Mouse (Mus musculus): ENCODE measurements at regions not wholly inside any gene's neighbourhood (a gene's known extent, or its start where the extent isn't known, plus 50 kb on each side); places are given as distances from the start of the nearest gene placed in this dataset.

DNA sequence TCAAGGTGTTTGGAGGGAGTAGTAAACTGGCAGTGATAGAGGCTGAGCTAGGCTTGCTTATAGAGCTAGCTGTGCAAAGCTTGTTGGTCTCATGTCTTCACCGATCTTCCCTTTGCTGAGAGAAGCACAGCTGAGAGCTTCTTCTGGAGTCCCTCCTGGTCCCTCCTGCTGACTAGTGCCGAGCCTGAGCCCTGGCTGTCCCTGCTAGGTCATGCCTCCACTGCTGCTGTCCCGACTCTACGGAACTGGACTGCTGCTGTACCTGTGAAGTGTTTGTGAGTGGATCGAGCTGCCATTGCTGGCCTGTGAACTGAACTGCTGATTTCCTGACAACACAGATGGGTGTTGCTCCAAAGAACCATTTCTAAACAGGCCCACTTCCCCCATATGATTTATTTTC is 83.0 kb upstream of the Mast4 start:
- H3K27ac ChIP-seq = no peak overlapping the region

DNA sequence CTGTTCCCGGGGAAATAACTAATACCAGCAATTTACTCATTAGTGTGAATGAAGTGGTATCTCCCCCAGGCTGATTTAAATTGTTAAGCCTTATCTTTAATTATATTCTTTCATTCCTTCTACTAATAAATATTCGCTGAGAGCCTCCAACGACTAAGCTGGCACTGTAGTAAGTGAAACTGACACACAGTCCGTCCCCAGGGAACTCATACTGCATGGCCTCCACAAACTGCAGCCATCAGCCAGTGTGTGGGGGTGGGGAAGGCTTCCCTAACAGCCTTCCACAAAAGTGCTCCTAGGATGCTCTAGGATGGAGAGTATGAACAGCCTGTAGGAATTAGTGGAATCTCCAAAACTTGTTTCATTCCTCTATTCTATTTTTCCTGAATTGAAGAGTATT is 81.0 kb upstream of the Mast4 start:
- Histone ChIP-seq H3K4me3 (no peak overlapping the region), H3K27ac (no peak overlapping the region)
- no peak for DNase-seq (ENCODE audit: low spot score in 2 of 2)
- no peak for TF ChIP-seq CTCF (conservative IDR thresholded peaks at IDR 0.05)

More for the DNA sequence above, 83.0 kb upstream of the Mast4 start:
- no peak for DNase-seq (ENCODE audit: low spot score in 2 of 2)
- TF ChIP-seq CTCF (conservative IDR thresholded peaks at IDR 0.05) = no peak
- H3K4me3 ChIP-seq = no peak overlapping the region

DNA sequence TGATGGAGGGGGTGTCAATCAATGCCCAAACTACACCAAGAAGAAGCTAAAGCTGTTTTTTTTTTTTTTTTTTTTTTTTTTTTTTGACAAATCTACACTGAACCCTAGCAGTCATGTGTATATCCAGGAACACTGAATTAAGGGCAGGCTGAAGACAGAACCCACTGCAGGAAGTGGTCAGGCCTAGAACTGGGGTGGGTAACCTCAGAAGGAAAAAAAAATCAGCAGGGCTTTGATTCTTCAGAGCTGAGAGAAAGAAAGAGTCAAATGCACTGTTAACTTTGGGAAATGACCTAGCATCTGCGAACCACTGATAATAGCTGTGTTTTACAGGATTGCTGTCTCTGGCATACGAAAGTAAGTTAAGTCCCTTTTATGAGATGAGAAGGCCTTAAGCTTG is 78.3 kb upstream of the Mast4 start:
- no peak for TF ChIP-seq CTCF (conservative IDR thresholded peaks at IDR 0.05)
- Histone ChIP-seq H3K27ac (no peak overlapping the region), H3K4me3 (no peak overlapping the region)
- DNase-seq (ENCODE audit: low spot score in 2 of 2) = no peak

DNA sequence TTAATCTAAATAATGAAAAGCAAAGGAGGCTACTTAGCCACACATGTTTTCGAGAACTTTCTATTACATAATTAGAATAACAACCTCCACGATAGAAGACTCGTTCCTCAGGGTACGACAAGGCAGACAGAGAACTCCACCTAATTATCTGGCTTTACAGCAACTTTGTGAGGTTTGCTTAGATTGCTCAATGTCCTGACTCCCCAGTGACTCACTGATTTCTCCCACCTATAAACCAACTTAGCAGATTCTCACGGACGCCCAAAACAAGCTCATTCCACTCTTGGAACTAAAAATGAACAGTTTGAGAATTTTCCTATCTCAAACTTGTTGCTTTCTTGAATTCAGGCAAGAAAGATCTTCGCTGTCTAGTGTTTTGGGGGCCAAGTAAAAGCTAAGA is 75.0 kb upstream of the Mast4 start:
- TF ChIP-seq CTCF (conservative IDR thresholded peaks at IDR 0.05) = no peak
- H3K27ac ChIP-seq = no peak overlapping the region
- H3K4me3 ChIP-seq = no peak overlapping the region
- DNase-seq (ENCODE audit: low spot score in 2 of 2) = no peak

DNA sequence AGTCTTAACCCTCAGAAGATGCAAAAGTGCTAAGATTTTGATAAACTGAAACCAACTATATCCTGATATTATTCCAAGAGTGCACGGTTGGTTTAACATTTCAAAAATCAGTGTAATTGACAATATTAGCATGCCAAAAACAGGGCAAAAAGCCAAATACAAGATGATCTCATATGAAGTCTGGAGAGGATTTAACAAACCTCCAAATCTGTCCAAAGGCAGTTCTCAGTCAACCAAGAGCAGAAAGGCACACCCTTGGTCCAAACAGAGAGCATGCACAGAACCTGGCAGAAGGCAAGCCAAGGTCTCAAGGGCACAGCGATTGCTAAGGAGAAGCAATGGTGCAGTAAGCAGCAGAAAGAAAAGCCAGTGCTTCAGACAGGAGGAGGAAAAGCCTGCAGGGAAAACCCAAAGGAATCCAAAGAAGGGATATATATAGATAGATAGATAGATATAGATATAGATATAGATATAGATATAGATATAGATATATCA is 62.3 kb upstream of the Mast4 start:
- no peak overlapping the region for H3K4me3 ChIP-seq

DNA sequence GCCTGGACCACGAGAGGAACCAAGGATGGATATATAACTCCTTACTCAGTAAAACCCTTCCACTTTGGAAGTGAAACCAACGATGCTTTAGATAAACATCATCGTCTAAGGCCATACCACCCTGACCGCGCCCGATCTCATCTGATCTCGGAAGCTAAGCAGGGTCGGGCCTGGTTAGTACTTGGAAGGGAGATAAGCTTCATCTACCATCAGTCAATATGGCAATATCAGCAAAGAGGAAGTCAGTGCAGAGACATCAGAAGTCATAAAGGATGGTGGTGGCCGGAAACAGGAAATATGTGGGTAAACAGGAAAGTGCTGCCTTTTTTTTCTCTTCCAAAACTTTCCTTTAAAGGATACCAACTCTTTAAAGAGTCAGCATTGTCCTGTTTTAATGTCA is 61.8 kb upstream of the Mast4 start:
- TF ChIP-seq CTCF (conservative IDR thresholded peaks at IDR 0.05) = no peak
- Histone ChIP-seq H3K4me3 (no peak overlapping the region), H3K27ac (no peak overlapping the region)
- no peak for DNase-seq (ENCODE audit: low spot score in 2 of 2)

More for the DNA sequence above, 62.3 kb upstream of the Mast4 start:
- no peak for TF ChIP-seq CTCF (conservative IDR thresholded peaks at IDR 0.05)
- no peak overlapping the region for H3K27ac ChIP-seq
- no peak for DNase-seq (ENCODE audit: low spot score in 2 of 2)

DNA sequence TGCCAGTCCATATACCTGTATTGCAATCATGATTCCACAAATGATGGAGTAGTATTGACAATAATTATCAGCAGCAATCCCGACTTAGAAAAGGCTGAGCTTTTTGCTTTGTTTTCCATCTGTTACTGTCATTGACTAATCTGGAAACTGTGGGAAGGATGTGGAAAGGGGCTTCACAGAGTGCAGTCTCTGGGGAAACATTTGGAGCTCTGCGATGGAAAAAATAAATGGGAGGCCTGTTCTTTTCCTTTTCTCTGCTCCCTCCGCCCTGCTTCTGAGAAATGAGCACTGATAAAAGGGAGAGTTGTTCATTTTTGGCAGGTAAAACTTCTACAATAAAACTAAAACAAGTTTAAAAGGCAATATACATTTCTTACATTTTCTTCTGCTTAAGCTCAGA is 58.3 kb upstream of the Mast4 start:
- TF ChIP-seq CTCF (conservative IDR thresholded peaks at IDR 0.05) = no peak
- Histone ChIP-seq H3K4me3 (no peak overlapping the region), H3K27ac (no peak overlapping the region)
- no peak for DNase-seq (ENCODE audit: low spot score in 2 of 2)

DNA sequence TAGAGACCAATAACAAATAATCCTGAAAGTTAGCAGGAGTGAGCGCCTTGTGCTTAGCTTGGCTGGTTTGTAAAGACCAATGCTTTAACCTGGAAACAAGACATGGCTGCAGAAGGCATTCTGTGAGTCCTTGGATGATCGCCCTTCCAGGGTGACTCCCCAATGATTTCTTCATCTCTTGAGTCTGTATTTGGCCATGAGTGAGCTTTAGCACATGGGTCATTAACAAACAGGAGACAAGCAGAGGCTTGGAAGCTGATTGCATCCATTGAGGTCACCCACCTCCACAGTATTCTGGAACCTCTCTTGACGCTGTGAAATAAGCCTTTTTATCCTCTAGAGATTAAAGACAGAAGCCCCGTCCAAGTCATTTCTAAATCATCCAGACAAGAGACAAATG is 57.1 kb upstream of the Mast4 start:
- TF ChIP-seq CTCF (conservative IDR thresholded peaks at IDR 0.05) = no peak

DNA sequence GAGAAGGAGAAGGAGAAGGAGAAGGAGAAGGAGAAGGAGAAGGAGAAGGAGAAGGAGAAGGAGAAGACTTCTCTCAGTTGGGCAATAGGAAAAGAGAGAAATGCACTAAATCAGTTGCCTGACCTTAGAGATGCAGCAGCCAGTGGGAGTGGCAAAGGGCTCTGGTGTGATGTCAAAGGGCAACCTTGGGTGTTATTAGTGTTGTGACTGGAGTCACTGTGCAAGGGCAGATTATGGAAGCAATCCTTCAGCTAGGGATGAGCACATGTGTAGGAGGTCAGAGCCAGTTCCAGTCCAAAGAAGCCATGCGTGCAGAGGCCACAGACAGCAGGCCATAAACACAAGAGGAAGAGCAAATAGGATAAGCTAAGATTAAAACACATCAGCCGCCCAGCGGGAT is 56.7 kb upstream of the Mast4 start:
- no peak for DNase-seq (ENCODE audit: low spot score in 2 of 2)
- Histone ChIP-seq H3K27ac (no peak overlapping the region), H3K4me3 (no peak overlapping the region)
- TF ChIP-seq CTCF (conservative IDR thresholded peaks at IDR 0.05) = no peak

More for the DNA sequence above, 57.1 kb upstream of the Mast4 start:
- no peak for DNase-seq (ENCODE audit: low spot score in 2 of 2)
- no peak overlapping the region for H3K27ac ChIP-seq
- no peak overlapping the region for H3K4me3 ChIP-seq

DNA sequence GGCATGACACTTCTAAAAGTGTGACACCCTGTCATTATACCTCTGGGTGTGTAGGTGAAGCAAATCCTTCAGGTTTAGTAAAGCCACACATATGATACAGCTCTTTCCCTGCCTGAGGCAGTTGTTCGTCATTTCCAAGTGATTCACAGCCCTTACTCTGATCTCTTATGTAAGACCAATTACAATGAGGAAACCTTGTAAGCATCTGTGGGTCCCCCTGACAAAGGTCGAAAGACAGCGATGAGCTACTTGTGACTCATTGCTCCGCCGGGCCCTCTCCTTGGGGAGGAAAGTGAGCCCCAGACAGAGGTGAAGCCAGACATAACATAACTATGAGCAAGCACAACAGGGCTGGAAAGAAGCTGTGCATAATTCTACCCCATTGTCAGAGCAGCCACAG is 52.7 kb upstream of the Mast4 start:
- Histone ChIP-seq H3K4me3 (no peak overlapping the region), H3K27ac (no peak overlapping the region)
- no peak for DNase-seq (ENCODE audit: low spot score in 2 of 2)
- TF ChIP-seq CTCF (conservative IDR thresholded peaks at IDR 0.05) = no peak
